Mouse (Mus musculus) hindbrain, embryonic 16.5 days (tissue): ENCODE data around the gene Cdh23. TPM values are rescaled to one million over a fixed set of nuclear protein-coding genes. Genes with fewer than 3 reads are reported as not detected.

ENCODE experiments used
- ATAC-seq: fragments of 200-750 bp; cut with Nextera tagmentation; 2 replicates; pipeline ENCODE4 v1.8.0; 2017; ENCODE audit warnings: moderate TSS enrichment, moderate library complexity
- H3K27ac ChIP-seq: fragments of 300-500 bp; sonication (generic); 2 replicates; pipeline ENCODE4 v1.5.1; 2014; ENCODE audit warnings: low read depth, mild to moderate bottlenecking, control low read depth, low read length, moderate library complexity
- H3K27me3 ChIP-seq: fragments of 300-500 bp; sonication (generic); replicated peaks from 2 replicates; pipeline ENCODE4 v1.6.1; 2014; ENCODE audit warnings: low read length; ENCODE audit not compliant: control insufficient read depth, insufficient read depth
- H3K36me3 ChIP-seq: fragments of 300-500 bp; sonication (generic); 2 replicates; pipeline ENCODE4 v1.6.1; 2014; ENCODE audit warnings: mild to moderate bottlenecking, low read length, moderate library complexity, mixed read lengths; ENCODE audit not compliant: control insufficient read depth, insufficient read depth
- H3K4me1 ChIP-seq: fragments of 300-500 bp; sonication (generic); 2 replicates; pipeline ENCODE4 v1.6.1; 2014; ENCODE audit warnings: low read depth, low read length; ENCODE audit not compliant: control insufficient read depth, insufficient read depth
- H3K4me2 ChIP-seq: fragments of 300-500 bp; sonication (generic); 2 replicates; pipeline ENCODE4 v1.6.1; 2014; ENCODE audit warnings: mild to moderate bottlenecking, low read length, control low read depth, moderate library complexity
- H3K4me3 ChIP-seq: fragments of 300-500 bp; sonication (generic); 2 replicates; pipeline ENCODE4 v1.5.1; 2014; ENCODE audit warnings: mild to moderate bottlenecking, low read length, control low read depth, moderate library complexity
- H3K9ac ChIP-seq: fragments of 300-500 bp; sonication (generic); 2 replicates; pipeline ENCODE4 v1.6.1; 2014; ENCODE audit warnings: low read depth, mild to moderate bottlenecking, control low read depth, low read length, moderate library complexity
- H3K9me3 ChIP-seq: fragments of 300-500 bp; sonication (generic); 2 replicates; pipeline ENCODE4 v1.6.1; 2014; ENCODE audit warnings: mild to moderate bottlenecking, low read length, moderate library complexity; ENCODE audit not compliant: control insufficient read depth
- WGBS: fragments of 180-500 bp; shearing (Covaris S2); extraction: QIAGEN DNeasy Blood & Tissue Kit; methylation state at CpG from one replicate; pipeline ENCODE4 v1.1.7; 2014; 5-methylcytosine and 5-hydroxymethylcytosine counted together
- polyA plus RNA-seq: library from polyadenylated mRNA; unstranded; fragments of >200 nt; fragmentation: Nextera tagmentation; extraction: Ambion mirVana; gene quantifications from 2 replicates; pipeline ENCODE4 v1.2.1, GENCODE M21; 2015

Cdh23 gene
- polyA plus RNA-seq, 1 experiment from 2014 or later = 6.1 TPM

DNA sequence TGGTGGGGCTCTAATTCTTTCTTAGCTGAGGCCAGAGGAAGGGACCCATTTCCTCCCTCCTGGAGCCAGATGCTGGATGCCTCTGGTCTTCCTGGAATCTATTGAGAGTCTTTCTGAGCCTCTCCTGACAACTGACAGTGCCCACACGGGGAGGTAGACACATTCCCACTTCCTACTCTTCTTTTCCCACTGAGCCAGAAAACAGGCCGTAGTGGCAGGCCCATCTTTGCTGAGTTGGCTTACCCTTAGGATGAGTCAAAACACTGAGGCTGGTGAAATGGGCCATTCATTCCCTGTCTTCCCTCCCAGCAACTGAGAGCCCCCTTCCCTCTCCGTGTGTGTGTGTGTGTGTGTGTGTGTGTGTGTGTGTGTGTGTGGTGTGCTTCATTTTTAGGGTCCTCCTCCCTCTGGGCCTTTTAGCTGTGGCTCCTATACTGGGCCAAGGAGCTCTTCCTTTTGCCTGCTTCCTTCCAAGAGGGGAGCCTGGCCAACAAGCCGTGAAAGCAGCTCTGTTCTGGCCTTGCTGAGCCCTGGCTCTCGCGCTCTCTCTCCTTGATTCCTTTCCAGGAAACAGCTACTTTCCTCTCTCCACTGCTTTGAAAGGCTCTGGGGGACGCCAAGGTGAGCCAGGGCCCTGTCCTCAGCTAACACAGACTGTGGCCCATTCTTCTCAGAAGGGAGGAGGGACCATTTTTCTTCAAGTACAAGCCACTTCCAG, 290.7 kb downstream of the Cdh23 start:
- Histone ChIP-seq H3K27me3 (peaks cover 4% of the 10 kb centered on the region), H3K4me1 (no peaks in the 10 kb centered on the region; the same call in 1 of the 2 replicates), H3K4me3 (no peak overlapping the region), H3K9me3 (no peaks in the 10 kb centered on the region), H3K4me2 (no peak overlapping the region), H3K36me3 (no peaks in the 10 kb centered on the region), H3K9ac (no peak overlapping the region), H3K27ac (peak overlapping the region; percentile 26; the same call in 1 of the 2 replicates)
- WGBS = 42% methylated on average over 7 of the region's 7 CpGs
- ATAC-seq = peak; percentile 82

DNA sequence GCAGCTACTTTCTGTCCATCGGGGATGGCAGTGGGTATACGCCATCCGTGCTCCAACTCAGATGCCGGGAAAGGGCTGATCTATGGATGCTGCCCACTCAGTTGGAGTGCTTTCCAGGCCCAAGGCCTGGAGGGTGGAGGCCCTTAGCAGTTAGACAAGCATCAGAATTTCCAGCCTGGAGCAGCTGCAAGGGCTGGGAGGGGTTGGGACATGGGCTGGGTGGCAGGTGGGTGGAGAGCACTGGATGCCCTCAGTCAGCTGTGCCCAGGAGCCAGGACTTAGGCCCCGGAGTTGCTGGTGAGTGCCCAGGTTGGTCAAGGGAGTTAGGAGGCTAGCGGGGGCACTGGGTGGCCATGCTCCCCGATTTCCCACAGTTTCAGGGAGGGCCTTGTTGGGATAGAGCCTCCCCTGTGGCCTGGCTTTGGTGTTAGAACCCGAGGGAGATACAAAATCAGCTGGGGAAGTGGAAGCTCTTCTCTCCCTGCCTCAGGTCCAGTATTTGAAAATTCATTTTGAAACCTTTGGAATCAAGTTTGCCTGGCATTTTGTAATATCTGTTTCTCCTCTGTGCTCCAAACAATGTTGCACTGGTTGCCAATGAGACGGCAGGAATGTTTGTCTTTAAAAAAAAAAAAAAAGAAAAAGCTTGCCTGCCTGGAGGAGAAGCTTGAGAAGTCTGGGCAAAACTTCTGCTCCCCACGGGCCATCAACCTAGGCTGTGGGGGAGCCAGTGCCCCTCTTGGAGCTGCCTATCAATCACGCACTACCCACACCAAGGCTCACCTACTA, 295.6 kb downstream of the Cdh23 start:
- ATAC-seq = no peak
- Histone ChIP-seq H3K4me3 (no peak overlapping the region), H3K36me3 (no peaks in the 10 kb centered on the region), H3K9me3 (no peaks in the 10 kb centered on the region), H3K27me3 (no peaks in the 10 kb centered on the region), H3K4me2 (peak overlapping the region; percentile 13), H3K9ac (0 out of 2 replicates have a peak overlapping the region, but pooled peaks have one; percentile 17), H3K27ac (0 out of 2 replicates have a peak overlapping the region, but pooled peaks have one; percentile 6), H3K4me1 (no peaks in the 10 kb centered on the region; the same call in 1 of the 2 replicates)
- WGBS = 72% methylated on average over 11 of the region's 11 CpGs

DNA sequence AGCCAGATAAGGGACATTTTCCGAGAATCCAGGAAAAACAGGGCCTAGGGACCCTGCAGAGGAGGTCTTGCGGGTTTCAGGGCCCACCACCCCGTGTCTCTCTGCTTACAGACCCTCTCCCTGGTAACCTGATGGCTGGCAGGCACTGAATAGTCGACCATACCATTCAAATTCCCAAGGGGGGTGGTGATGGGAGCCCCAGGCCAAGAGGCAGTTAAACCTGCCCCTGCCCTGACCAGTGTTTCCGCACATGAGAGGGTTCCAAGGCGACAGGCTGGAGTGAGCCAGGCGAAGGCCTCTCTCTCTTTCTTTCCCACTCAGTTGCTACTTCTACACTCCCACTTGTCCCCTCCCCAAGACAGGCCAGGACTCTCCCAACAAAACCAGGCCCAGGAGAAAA, 296.8 kb downstream of the Cdh23 start, which contains the start of gene Gm17455:
Gene Gm17455 (plus strand): TSS at position 278 of the 400 bp plus-strand sequence.
- ATAC-seq = peak; percentile 84

DNA sequence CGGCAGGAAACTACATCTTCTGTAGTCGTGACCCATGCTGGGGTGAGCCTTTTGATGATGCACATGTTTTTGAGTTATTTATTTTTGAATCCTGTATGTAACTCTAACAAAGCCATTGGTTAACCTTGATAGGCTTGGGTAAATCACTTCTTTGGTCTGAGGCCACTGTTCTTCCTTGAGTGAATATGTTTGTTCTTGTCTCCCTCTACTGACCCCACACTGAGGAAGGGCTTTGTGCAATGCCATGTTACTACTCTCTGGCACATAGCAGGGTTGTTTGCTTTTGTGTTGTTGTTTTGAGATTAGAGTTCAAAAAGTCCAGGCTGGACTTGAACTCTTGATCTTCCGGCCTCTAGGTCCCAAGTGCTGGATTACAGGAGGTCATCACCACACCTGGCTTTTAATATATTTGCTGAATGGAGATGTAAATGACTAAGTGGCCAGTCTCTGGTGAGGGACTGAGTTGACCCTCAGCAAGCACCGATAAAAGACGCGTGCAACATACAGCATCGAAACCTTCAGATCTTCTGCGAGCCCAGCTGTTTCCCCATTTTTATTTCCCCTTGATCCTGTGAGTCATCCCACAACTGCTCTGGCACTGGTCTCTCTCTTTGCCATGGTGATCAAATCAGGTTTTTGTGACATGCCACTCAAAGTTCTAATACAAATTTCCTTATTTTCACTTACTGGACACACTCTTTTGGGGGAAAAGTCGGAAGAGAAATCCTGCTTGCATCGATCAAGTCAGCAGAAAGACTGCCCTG, 298.1 kb downstream of the Cdh23 start:
- Histone ChIP-seq H3K4me2 (no peak overlapping the region), H3K4me1 (no peaks in the 10 kb centered on the region; the same call in none of the 2 replicates), H3K9me3 (no peaks in the 10 kb centered on the region), H3K9ac (no peak overlapping the region), H3K4me3 (no peak overlapping the region), H3K27me3 (no peaks in the 10 kb centered on the region), H3K27ac (no peak overlapping the region), H3K36me3 (no peaks in the 10 kb centered on the region)
- ATAC-seq = no peak
- WGBS = 89% methylated on average over 10 of the region's 10 CpGs

More for the DNA sequence above, 296.8 kb downstream of the Cdh23 start, which contains the start of gene Gm17455:
- WGBS = 31% methylated on average over 7 of the region's 7 CpGs
- H3K4me3 ChIP-seq = no peak within 1 kb of the TSS
- peak within 1 kb of the TSS; percentile 17; the same call in 1 of the 2 replicates for H3K9ac ChIP-seq
- peak within 1 kb of the TSS; percentile 13 for H3K4me2 ChIP-seq
- no peaks in the 10 kb centered on the region for H3K27me3 ChIP-seq
- H3K9me3 ChIP-seq = no peaks in the 10 kb centered on the region
- H3K27ac ChIP-seq = peak within 1 kb of the TSS; percentile 35
- H3K4me1 ChIP-seq = no peaks in the 10 kb centered on the region; the same call in none of the 2 replicates
- no peaks in the 10 kb centered on the region for H3K36me3 ChIP-seq

DNA sequence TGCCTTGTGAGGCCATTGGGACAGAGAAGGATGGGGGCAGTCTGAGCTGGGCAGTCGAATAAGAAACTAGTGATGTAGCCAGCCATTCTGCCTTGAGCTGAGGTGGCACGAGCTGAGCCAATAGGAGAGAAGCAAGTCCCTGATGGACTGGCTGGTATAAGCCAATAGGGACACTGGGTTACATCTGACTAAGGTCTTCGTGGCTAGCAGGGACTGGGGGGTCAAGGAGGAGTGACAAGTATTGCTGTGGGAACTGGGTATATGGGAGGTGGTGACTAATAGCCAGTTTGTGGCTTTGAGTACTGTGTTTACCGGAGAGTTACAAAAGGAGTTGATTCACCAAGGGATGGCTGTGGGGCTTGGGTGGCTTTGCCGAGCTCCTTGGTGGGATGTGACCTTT, 300.7 kb downstream of the Cdh23 start:
- 60% methylated on average over 5 of the region's 5 CpGs for WGBS
- Histone ChIP-seq H3K9ac (no peak overlapping the region), H3K36me3 (no peaks in the 10 kb centered on the region), H3K9me3 (no peaks in the 10 kb centered on the region), H3K4me2 (no peak overlapping the region), H3K4me1 (no peaks in the 10 kb centered on the region; the same call in none of the 2 replicates), H3K27me3 (no peaks in the 10 kb centered on the region), H3K27ac (no peak overlapping the region), H3K4me3 (no peak overlapping the region)
- no peak for ATAC-seq

DNA sequence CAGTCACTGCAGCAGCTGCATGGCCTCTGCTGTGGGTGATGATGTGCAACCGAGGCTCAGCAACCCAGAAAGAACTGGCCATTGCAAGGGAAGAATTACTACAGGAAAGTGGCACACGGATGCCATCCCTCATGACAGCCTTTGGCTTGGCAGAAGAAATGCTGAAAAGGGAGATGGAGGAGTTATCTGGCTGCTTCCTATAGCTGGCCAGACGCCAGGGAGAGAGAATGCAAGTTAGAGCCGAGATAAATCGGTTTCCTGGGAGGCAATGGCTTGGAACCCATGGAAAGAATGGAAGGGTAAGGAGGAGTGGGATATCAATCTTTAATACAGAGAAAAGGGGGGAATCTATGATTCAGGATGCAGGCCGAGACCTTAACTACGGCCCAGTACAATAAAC, 301.4 kb downstream of the Cdh23 start:
- Histone ChIP-seq H3K4me1 (no peaks in the 10 kb centered on the region; the same call in 1 of the 2 replicates), H3K27me3 (no peaks in the 10 kb centered on the region), H3K36me3 (no peaks in the 10 kb centered on the region), H3K9me3 (no peaks in the 10 kb centered on the region), H3K27ac (no peak overlapping the region), H3K4me2 (no peak overlapping the region), H3K4me3 (no peak overlapping the region), H3K9ac (0 out of 2 replicates have a peak overlapping the region, but pooled peaks have one; percentile 4)
- ATAC-seq = no peak
- 51% methylated on average over 7 of the region's 7 CpGs for WGBS

DNA sequence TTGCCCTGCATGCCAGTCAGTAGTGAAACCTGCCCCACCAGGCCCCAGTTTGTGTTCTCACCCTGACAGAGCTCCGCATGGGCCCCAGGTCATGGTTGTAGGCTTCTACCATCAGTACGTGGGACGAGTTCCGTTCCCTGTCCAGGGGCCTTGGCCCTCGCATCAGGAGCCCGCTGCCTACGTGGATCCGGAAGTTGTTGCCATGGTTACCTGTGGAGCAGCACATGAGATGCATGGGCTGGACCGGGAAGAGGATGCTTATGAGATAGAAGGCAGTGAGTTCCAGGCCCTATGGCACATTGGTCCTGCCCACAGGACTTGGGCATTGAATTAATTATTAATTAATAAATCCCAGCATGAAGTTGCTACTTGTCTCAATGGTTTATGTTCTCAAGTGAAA, 304.6 kb downstream of the Cdh23 start:
- no peak overlapping the region for H3K9ac ChIP-seq
- H3K27me3 ChIP-seq = no peaks in the 10 kb centered on the region
- H3K4me2 ChIP-seq = no peak overlapping the region
- no peak overlapping the region for H3K27ac ChIP-seq
- H3K36me3 ChIP-seq = no peaks in the 10 kb centered on the region
- H3K9me3 ChIP-seq = no peaks in the 10 kb centered on the region
- no peak overlapping the region for H3K4me3 ChIP-seq
- ATAC-seq = 0 out of 2 replicates have a peak, but pooled peaks have one; percentile 49
- 68% methylated on average over 9 of the region's 9 CpGs for WGBS
- H3K4me1 ChIP-seq = no peaks in the 10 kb centered on the region; the same call in 1 of the 2 replicates

DNA sequence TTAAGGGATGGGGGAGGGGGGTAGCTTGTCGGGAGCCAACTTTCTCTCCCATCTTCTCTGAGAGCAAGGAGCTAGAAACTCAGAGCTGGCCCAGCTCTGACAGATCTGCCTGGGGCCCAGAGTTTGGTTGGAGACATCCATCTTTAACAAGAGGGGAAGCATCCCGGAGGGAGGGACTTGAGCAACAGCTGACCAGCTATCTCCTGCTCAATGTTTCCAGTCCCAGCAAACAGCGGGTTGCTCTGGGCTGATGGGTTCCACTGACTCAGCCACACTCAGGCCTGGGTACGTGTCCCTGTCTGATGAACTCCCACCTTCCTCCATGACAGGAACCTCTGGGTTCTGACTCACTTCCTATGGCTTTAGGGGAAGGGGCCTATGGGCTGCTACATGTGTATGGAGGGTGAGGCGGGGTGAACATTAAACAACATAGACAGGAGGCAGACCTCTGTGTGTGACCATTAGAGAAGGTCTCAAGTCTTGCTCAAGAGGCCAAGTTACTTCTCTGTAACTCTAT, 305.3 kb downstream of the Cdh23 start:
- Histone ChIP-seq H3K36me3 (no peaks in the 10 kb centered on the region), H3K9me3 (no peaks in the 10 kb centered on the region), H3K27me3 (no peaks in the 10 kb centered on the region), H3K4me1 (no peaks in the 10 kb centered on the region; the same call in 1 of the 2 replicates), H3K27ac (no peak overlapping the region), H3K4me3 (no peak overlapping the region), H3K4me2 (no peak overlapping the region), H3K9ac (no peak overlapping the region)
- 59% methylated on average over 5 of the region's 5 CpGs for WGBS
- ATAC-seq = no peak
